Mouse (Mus musculus) lung, postnatal 14 days (tissue): ENCODE measurements around the gene Gm10401.
A peak's percentile ranks its signal among the peaks of the same experiment; 100 is the strongest.
"Not testable (repeated sequence)": the region's sequence is repeated elsewhere in the genome, so short reads cannot be mapped to it uniquely, and the experiment has no call there.

Source experiments
- DNase-seq: peaks from one replicate; pipeline ENCODE4 v3.0.0; 2021

The Gm10401 gene

GRCm38 (mm10) chr5:115118961-115119570, 21.0 kb upstream of the Gm10401 start, which contains the start of gene Acads:
Acads (minus strand) TSS chr5:115119346.
- peak; percentile 82 for DNase-seq

- DNase-seq = no peak
These were observed 19.4 kb upstream of the Gm10401 start for GRCm38 (mm10) chr5:115117467-115117866.

GRCm38 (mm10) chr5:115116426-115116825, 18.3 kb upstream of the Gm10401 start:
- no peak for DNase-seq

GRCm38 (mm10) chr5:115114501-115114900, 16.4 kb upstream of the Gm10401 start:
- no peak for DNase-seq

- DNase-seq = no peak
These were observed 15.1 kb upstream of the Gm10401 start for GRCm38 (mm10) chr5:115113244-115113643.

- no peak for DNase-seq
These were observed 13.1 kb upstream of the Gm10401 start for GRCm38 (mm10) chr5:115111156-115111555.

- not testable (repeated sequence) for DNase-seq
These were observed 5.2 kb upstream of the Gm10401 start for GRCm38 (mm10) chr5:115103253-115103652.

- DNase-seq = no peak
These were observed 4.1 kb upstream of the Gm10401 start for GRCm38 (mm10) chr5:115102231-115102630.

GRCm38 (mm10) chr5:115100473-115100872, 2.4 kb upstream of the Gm10401 start:
- DNase-seq = no peak

- peak; percentile 28 for DNase-seq
These were observed 1.9 kb upstream of the Gm10401 start for GRCm38 (mm10) chr5:115099991-115100390.

GRCm38 (mm10) chr5:115099530-115099929, 1.4 kb upstream of the Gm10401 start:
- DNase-seq = no peak

- no peak for DNase-seq
These were observed 6.3 kb downstream of the Gm10401 start for GRCm38 (mm10) chr5:115091776-115092175.

- DNase-seq = no peak
These were observed 7.1 kb downstream of the Gm10401 start for GRCm38 (mm10) chr5:115091015-115091414.

GRCm38 (mm10) chr5:115089592-115090268, 8.4 kb downstream of the Gm10401 start:
- no peak for DNase-seq

- DNase-seq = no peak
These were observed 12.4 kb downstream of the Gm10401 start for GRCm38 (mm10) chr5:115085675-115086074.

GRCm38 (mm10) chr5:115083492-115083891, 14.6 kb downstream of the Gm10401 start:
- no peak for DNase-seq

GRCm38 (mm10) chr5:115081636-115082035, 16.5 kb downstream of the Gm10401 start:
- no peak for DNase-seq

GRCm38 (mm10) chr5:115076144-115076901, 21.8 kb downstream of the Gm10401 start:
- DNase-seq = peak; percentile 83

GRCm38 (mm10) chr5:115074749-115075148, 23.3 kb downstream of the Gm10401 start:
- no peak for DNase-seq

GRCm38 (mm10) chr5:115073306-115073705, 24.8 kb downstream of the Gm10401 start:
- DNase-seq = not testable (repeated sequence)

- DNase-seq = peak; percentile 41
These were observed 26.0 kb downstream of the Gm10401 start for GRCm38 (mm10) chr5:115072143-115072542.

GRCm38 (mm10) chr5:115071096-115071901, 26.8 kb downstream of the Gm10401 start:
- DNase-seq = peak; percentile 34

- no peak for DNase-seq
These were observed 27.6 kb downstream of the Gm10401 start for GRCm38 (mm10) chr5:115070457-115070856.
